Mouse (Mus musculus) ES-Bruce4 (cell line): ENCODE results near the gene Ggt1.

Experiments used
- CTCF ChIP-seq: IDR thresholded peaks from one replicate; pipeline ENCODE4 v1.8.1; 2011; ENCODE audit warnings: low read depth, low read length
- EP300 ChIP-seq: IDR thresholded peaks from 2 replicates; pipeline ENCODE4 v1.6.1; 2011; ENCODE audit warnings: low read depth, low read length; ENCODE audit not compliant: insufficient read depth
- POLR2A ChIP-seq: IDR thresholded peaks from one replicate; pipeline ENCODE4 v1.8.1; 2011; ENCODE audit warnings: low read length; ENCODE audit not compliant: insufficient read depth

- no peak for TF ChIP-seq POLR2A
- no peak for TF ChIP-seq CTCF
- no peak for TF ChIP-seq EP300
Measured at GRCm38 (mm10) chr10:75548486-75548885, 12.9 kb upstream of the Ggt1 start.
